Mouse (Mus musculus) T-helper 1 cell (primary cell): ENCODE results near the gene Olfr1367.
"Not testable (repeated sequence)": the region's sequence is repeated elsewhere in the genome, so short reads cannot be mapped to it uniquely, and the experiment has no call there.

Source experiments
- in situ Hi-C: fragments of 300-600 bp; cut with MboI, MseI; formaldehyde crosslinking; loops from one replicate; pipeline ENCODE4 v1.15.1; 2025; ENCODE audit warnings: high pct_unique_total_duplicates

The Olfr1367 gene

DNA sequence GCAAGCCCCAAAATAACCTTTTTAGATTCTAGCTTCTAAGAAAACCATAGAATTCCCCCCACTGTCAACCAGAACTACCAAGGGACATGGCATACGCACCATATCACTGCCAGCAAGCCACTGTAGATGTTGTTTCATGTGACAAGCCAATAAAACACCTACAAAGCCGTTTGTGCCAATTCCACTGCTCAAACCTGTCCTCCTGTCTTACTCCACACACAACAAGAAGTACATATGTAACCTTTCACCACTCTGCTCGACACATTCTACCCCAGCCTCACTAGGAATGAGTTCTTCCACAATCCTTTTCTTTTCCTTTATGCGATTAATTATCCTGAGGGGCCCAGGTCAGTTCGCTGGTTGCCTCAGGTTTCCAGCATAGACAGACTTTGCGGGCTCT, 48.9 kb downstream of the Olfr1367 start:
- in situ Hi-C loops: no loop called here

DNA sequence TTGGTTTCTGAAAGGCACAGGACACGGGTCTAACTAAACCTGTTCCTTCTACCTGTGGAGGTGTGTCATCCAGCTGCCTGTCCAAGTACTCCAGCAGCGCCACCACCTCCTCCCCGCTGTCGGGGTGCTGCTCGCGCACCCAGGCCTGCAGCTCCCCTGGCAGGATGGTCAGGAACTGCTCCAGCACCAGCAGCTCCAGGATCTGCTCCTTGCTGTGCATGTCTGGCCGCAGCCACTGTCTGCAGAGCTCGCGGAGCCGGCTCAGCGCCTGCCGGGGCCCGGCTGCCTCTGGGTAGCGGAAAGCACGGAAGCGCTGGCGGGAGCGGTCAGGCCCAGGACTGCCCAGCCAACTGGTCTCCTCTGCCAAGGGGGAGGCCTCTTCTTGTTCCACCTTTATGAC, 49.3 kb downstream of the Olfr1367 start:
- in situ Hi-C loops: not testable (repeated sequence)

DNA sequence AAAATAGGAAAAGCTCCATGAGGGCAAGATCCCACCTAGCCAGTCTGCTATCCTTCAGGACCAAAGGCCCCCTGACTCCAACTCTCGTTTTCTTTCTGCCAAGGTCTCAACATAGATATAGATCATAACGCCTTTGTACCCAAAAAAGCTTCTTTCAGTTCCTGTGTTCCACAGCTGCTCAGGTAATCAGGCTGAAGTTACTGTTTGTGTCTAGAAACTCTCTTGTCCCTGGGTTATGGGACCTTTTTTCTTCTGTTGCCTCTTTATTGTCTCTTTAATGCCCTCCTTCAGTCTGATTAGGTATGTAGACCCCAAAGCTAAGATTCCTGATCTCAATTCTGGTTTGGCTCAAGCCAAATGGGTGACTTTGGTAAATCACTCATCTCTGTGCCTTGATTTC, 50.8 kb downstream of the Olfr1367 start:
- in situ Hi-C loops: no loop called here
